Mouse (Mus musculus) erythroblast, embryonic 14.5 days (primary cell): ENCODE data around the gene Cwh43. TPM values are rescaled to one million over a fixed set of nuclear protein-coding genes. Genes with fewer than 3 reads are reported as not detected.

Experiments used
- H3K27me3 ChIP-seq: 2 replicates; pipeline ENCODE4 v1.6.1; 2012; ENCODE audit warnings: inconsistent platforms; ENCODE audit not compliant: control insufficient read depth
- H3K36me3 ChIP-seq: 2 replicates; pipeline ENCODE4 v1.6.1; 2012; ENCODE audit warnings: mild to moderate bottlenecking, inconsistent platforms; ENCODE audit not compliant: control insufficient read depth
- H3K4me1 ChIP-seq: 2 replicates; pipeline ENCODE4 v1.6.1; 2012; ENCODE audit warnings: inconsistent platforms; ENCODE audit not compliant: control insufficient read depth
- H3K4me3 ChIP-seq: replicated peaks from 2 replicates; pipeline ENCODE3; 2012; ENCODE audit warnings: moderate library complexity, mild to moderate bottlenecking, inconsistent platforms
- H3K9me3 ChIP-seq: 2 replicates; pipeline ENCODE4 v1.6.1; 2012; ENCODE audit warnings: low read length, inconsistent platforms, mixed read lengths; ENCODE audit not compliant: control insufficient read depth
- GATA1 ChIP-seq: IDR thresholded peaks from 2 replicates; pipeline ENCODE4 v1.6.1; 2012; ENCODE audit warnings: low read length, inconsistent platforms, mixed read lengths
- TAL1 ChIP-seq: IDR thresholded peaks from 3 replicates; pipeline ENCODE4 v1.6.1; 2012; ENCODE audit warnings: low read length, inconsistent platforms, mixed read lengths
- polyA plus RNA-seq: library from polyadenylated mRNA; stranded (reverse); fragments of >175 nt; gene quantifications from 2 replicates; pipeline ENCODE4 v1.2.3, GENCODE M21; 2012

Cwh43 gene
- polyA plus RNA-seq, 1 experiment, result not detected

GRCm38 (mm10) chr5:73409970-73410369 is 4.1 kb downstream of the Cwh43 start:
- no peaks in the 10 kb centered on the region for H3K9me3 ChIP-seq
- no peaks in the 10 kb centered on the region for H3K36me3 ChIP-seq
- H3K27me3 ChIP-seq, result peaks cover 33% of the 10 kb centered on the region
- no peak overlapping the region for H3K4me3 ChIP-seq
- TF ChIP-seq GATA1 (no peak), TAL1 (no peak)
- no peaks in the 10 kb centered on the region; the same call in 1 of the 2 replicates for H3K4me1 ChIP-seq

DNA sequence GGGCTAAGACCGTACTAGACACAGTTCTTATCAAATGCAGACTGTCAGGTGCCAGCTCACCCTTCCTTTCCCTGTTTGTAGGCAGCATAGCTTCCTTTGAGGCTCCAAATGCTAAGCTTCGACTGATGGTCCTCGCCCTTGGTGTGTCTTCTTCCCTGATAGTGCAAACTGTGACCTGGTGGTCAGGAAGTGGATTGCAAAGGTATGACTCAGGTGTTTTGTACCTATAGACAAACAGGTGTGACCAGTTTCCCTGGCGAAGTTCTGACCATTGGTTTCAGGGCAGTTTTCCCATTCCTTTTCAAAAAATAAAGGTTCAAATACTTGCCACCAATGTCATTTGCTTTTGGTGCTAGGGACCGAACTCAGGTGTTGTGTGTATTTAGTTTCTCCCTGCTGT is 5.9 kb downstream of the Cwh43 start:
- TF ChIP-seq GATA1, result no peak
- no peak for TF ChIP-seq TAL1
- H3K36me3 ChIP-seq, result no peaks in the 10 kb centered on the region
- H3K27me3 ChIP-seq, result peaks cover 16% of the 10 kb centered on the region
- no peaks in the 10 kb centered on the region for H3K9me3 ChIP-seq
- H3K4me3 ChIP-seq, result no peak overlapping the region
- no peaks in the 10 kb centered on the region for H3K4me1 ChIP-seq

DNA sequence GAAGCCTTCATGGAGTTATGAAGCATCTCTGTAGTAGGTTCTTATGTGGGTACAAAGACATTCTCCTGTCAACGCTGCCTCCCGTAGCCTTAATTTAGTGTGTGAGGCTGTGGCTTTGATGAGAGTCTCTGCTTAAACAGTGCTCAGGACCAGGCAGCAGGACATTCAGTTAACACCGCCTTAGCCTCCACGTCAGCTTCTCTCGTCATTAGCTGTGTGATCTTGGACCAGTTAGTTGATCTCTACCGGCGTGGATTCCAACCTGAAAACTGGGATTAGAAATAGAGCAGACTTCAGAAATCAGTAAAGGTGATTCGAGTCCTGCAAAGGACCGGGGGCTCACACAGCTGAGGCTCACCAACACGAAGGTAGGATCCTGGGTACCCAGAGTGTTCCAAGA is 8.3 kb downstream of the Cwh43 start:
- Histone ChIP-seq H3K4me1 (no peaks in the 10 kb centered on the region), H3K36me3 (no peaks in the 10 kb centered on the region), H3K27me3 (no peaks in the 10 kb centered on the region; the same call in 1 of the 2 replicates), H3K4me3 (no peak overlapping the region), H3K9me3 (no peaks in the 10 kb centered on the region)
- no peak for TF ChIP-seq TAL1
- TF ChIP-seq GATA1, result no peak

- Histone ChIP-seq H3K9me3 (no peaks in the 10 kb centered on the region), H3K36me3 (no peaks in the 10 kb centered on the region), H3K27me3 (no peaks in the 10 kb centered on the region), H3K4me3 (no peak overlapping the region), H3K4me1 (no peaks in the 10 kb centered on the region)
- no peak for TF ChIP-seq TAL1
- no peak for TF ChIP-seq GATA1
These were observed 13.3 kb downstream of the Cwh43 start for GRCm38 (mm10) chr5:73419045-73419695.

- no peak for TF ChIP-seq GATA1
- TF ChIP-seq TAL1, result no peak
- Histone ChIP-seq H3K27me3 (no peaks in the 10 kb centered on the region), H3K9me3 (no peaks in the 10 kb centered on the region), H3K36me3 (no peaks in the 10 kb centered on the region), H3K4me3 (no peak overlapping the region), H3K4me1 (no peaks in the 10 kb centered on the region)
These were observed 20.9 kb downstream of the Cwh43 start for GRCm38 (mm10) chr5:73426824-73427223.

GRCm38 (mm10) chr5:73431581-73431980 is 25.7 kb downstream of the Cwh43 start:
- Histone ChIP-seq H3K4me1 (no peaks in the 10 kb centered on the region), H3K4me3 (no peak overlapping the region), H3K27me3 (no peaks in the 10 kb centered on the region), H3K9me3 (no peaks in the 10 kb centered on the region), H3K36me3 (no peaks in the 10 kb centered on the region)
- TF ChIP-seq GATA1 (no peak), TAL1 (no peak)

DNA sequence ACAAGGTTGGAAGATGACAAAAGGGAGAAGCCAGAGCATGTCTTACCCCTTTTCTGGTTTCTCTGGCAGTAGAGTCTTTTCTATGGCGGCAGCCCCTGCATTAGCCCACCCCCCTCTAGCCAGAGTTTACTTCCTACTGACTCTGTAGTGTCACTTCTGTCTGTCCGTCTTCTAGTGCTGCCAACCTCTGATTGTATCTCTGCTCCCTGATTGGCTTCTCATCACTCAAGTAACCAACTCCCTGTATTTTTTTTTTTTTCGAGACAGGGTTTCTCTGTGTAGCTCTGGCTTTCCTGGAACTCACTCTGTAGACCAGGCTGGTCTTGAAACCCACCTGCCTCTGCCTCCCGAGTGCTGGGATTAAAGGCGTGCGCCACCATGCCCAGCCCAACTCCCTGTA is 26.9 kb downstream of the Cwh43 start:
- Histone ChIP-seq H3K36me3 (no peaks in the 10 kb centered on the region), H3K4me3 (no peak overlapping the region), H3K4me1 (no peaks in the 10 kb centered on the region), H3K9me3 (no peaks in the 10 kb centered on the region), H3K27me3 (no peaks in the 10 kb centered on the region)
- TF ChIP-seq TAL1 (no peak), GATA1 (no peak)

- no peaks in the 10 kb centered on the region for H3K9me3 ChIP-seq
- TF ChIP-seq TAL1, result no peak
- no peak for TF ChIP-seq GATA1
- H3K4me1 ChIP-seq, result no peaks in the 10 kb centered on the region
- H3K36me3 ChIP-seq, result no peaks in the 10 kb centered on the region
- no peaks in the 10 kb centered on the region for H3K27me3 ChIP-seq
- H3K4me3 ChIP-seq, result no peak overlapping the region
These were observed 28.9 kb downstream of the Cwh43 start for GRCm38 (mm10) chr5:73434764-73435163.

GRCm38 (mm10) chr5:73442176-73442575 is 36.3 kb downstream of the Cwh43 start:
- no peak overlapping the region for H3K4me3 ChIP-seq
- TF ChIP-seq TAL1, result no peak
- H3K27me3 ChIP-seq, result no peaks in the 10 kb centered on the region
- H3K4me1 ChIP-seq, result no peaks in the 10 kb centered on the region
- no peaks in the 10 kb centered on the region for H3K36me3 ChIP-seq
- H3K9me3 ChIP-seq, result no peaks in the 10 kb centered on the region

DNA sequence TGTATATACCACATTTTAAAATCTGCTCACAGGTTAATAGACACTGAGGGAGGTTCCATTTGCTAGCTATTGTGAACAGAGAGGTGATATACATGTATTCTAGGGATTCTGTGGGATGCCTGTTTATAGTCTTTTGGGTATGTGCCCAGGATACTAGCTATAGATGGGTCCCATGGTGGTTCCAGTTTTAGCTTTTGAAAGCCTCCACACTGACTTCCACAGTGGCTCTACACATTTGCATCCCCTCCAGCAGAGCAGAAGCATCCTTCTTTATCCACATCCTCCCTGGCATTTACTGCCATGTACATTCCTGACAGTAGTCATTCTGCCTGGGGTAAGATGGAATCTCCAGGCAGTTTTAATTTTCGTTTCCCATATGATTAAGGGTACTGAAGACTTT is 44.4 kb downstream of the Cwh43 start:
- Histone ChIP-seq H3K4me1 (no peaks in the 10 kb centered on the region), H3K27me3 (no peaks in the 10 kb centered on the region), H3K4me3 (no peak overlapping the region), H3K36me3 (no peaks in the 10 kb centered on the region), H3K9me3 (no peaks in the 10 kb centered on the region)
- no peak for TF ChIP-seq GATA1
- no peak for TF ChIP-seq TAL1
